Mouse (Mus musculus) heart, postnatal 36 days (tissue): ENCODE measurements around the gene Npff. TPM values are rescaled to one million over a fixed set of nuclear protein-coding genes. Genes with fewer than 3 reads are reported as not detected.

Experiments
- DNase-seq, 2 experiments: peaks; one replicate each; pipeline ENCODE4 v3.0.0; 2021 to 2022
- intact Hi-C: fragments of 180-260 bp; cut with DNase I; formaldehyde crosslinking; loops from one replicate; pipeline ENCODE4 v1.15.1; 2025
- total RNA-seq, 2 experiments: library from RNA; stranded (reverse); gene quantifications; 2 replicates each; pipeline ENCODE4 v1.2.3; 2021

Npff gene
- total RNA-seq: 1 to 10 TPM in 1 of 2 experiments, under 1 TPM in 1; 0.89 to 1.4 TPM

DNA sequence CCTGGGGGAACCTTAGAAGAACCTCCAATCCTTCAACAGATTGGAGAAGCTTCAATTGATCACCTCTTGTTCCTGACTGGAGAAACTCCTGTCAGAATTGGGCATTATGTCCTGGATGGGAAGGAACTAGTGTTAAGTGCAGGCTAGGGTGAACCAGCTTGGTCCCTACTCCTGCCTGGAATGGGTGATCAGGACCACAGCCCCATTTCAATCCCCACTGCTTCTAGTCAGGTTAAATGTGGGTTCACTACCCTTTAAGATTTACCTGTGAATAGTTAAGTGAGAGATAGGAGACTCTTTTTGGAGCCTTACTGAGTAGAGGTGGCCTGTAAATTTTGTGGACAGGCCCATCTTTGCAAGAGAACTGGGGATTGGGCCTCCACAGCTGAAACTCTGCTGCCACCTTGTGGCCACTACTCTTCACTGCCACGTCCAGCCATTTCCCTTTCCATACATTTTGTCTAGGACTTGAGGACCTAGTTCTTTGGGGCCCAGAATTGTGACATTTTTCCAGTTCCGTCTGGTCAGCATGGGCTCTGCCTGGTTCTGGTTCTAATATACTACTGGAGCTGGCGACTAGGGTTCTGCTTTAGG lies at the start of gene Npff:
Gene Npff, minus strand, starts transcription at position 51 of the 594 bp plus-strand sequence.
- intact Hi-C loops: loop anchor here (2.0 kb wide), 1 partner anchor 58 kb away; no protein-coding TSS in a partner anchor
- DNase-seq: peak; percentile 75 to 81

DNA sequence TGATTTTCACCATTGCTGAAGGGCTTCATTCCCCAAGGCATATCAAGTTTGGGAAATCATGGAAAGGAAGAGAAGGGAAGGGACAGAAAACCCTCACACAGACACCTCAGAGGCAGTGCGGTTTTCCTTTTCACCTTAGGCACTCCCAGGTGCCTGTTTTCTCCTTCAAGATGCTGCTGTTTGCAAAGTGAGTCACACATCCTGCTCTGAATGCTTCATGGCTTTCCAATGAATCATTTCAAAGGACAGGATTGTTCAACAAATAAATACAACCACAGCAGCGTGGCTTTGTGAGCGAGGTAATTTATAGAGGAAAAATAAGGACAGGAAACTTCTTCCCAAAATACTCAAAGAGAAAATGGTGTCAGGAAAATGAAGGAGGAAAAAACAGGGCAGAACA lies 47.3 kb upstream of the Npff start:
- intact Hi-C loops: no loop called here
- no peak for DNase-seq

DNA sequence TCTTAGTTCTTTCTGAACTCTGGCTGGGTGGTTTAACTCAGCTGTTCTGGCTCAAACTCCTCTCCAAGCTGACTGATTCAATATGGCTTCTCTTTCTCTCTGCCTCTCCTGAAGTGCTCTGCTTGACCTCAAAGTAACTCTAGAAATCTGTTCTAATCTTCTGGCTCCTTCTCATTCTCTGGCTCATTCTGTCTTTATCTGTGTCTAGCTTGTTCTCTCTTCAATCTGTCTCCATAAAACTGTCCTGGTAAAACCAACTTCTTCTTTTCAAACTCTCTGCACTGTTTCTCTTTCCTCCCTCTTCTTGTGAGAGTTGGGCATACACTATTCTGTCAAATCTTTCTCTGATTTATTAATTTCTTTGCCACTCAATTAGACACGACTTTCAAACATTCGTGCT lies 43.1 kb upstream of the Npff start:
- intact Hi-C loops: no loop called here
- DNase-seq: no peak

DNA sequence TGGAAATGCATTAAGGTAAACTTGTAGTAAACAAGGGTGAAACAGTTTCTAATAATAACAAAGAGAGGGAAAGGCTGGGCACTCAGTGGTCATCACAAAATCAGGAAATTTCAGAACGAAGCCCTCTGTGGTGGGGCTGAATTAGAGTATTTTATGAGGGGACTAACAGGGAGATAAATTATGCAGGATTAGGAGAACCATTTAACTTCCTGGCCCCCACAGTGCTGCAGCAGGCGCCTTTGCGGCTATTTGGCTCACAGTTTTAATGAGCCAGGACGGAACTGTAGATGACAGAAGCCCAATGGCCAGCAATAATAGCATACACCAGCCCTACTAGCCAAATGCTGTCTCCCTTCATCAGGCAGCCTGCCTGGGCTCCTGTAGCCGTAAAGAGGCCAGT lies 38.9 kb upstream of the Npff start:
- intact Hi-C loops: no loop called here

DNA sequence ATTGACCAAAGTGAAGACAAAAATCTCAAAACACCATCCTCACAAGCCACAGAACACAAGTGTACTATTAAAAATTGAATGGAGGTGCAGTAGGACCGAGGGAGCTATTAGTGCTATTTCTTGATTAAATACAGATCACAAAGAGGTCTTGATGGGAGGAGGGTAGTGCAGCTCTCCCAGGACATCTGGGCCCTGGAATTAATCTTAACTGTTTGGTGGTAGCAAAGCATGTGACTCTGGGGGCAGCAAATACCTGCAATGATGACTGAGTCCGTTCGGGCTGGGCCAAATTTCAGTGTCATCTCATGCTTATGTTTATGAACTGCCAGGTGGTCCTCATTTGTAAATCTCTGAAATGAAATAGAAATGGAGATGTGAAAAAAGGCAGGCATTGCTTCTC lies 38.3 kb upstream of the Npff start:
- no peak for DNase-seq
- intact Hi-C loops: no loop called here

More for the DNA sequence above, 38.9 kb upstream of the Npff start:
- DNase-seq: no peak

DNA sequence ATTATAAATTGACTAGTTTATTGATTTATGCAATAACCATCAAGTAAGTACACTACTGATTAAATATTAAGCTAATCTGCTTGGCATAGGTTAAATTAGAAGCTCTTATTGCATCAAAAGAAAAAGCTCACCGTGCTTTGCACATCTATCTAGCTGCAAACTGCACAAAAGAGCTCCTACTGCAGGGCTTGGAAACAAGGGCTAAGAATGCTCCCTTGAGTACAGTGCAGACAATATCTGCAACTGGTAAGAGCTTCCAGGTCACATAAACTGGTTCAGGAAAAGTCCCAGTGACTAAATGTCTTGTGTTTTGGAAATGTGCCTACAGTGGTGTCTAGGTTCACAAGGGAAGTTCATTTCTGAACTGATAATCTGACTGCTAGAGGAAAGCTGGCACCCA lies 37.7 kb upstream of the Npff start:
- intact Hi-C loops: no loop called here

DNA sequence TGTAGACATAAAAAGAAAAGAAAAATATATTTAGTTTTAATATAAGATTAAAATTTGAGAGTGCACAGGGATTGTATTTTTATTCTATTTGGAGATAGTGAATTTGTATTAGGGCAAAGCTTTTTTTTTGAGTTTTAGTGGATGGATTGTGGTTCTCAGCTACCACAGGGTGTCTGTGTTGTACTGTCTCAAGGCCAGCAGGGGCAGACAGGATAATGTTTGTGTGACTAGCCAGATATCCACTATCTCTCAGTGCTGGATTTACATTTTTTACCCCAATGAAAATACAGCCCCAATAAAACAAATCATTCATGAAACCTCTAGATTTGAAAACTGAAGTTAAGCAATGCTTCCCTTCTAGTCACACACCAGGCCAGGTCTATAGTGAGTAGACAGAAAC lies 32.8 kb upstream of the Npff start:
- intact Hi-C loops: loop anchor here (5.0 kb wide), 1 partner anchor 110 kb away; no protein-coding TSS in a partner anchor
- DNase-seq: no peak

More for the DNA sequence above, 37.7 kb upstream of the Npff start:
- DNase-seq: no peak

DNA sequence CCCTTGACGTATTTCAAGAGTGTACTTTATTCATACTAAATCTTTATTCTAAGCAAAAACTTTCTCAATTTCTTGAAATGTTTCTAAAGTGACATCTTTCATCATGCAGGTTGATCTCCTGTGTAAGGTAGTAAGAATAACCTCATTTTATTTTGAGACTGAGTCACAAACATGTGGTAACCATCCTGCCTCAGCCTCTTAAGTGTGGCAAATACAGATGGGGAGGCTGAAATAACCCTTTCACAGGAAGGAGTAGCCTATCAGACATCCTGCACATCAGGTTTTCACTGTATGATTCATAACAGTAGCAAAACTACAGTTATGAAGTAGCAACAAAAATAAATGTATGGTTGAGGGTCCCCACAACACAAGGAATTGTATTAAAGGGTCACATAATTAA lies 30.8 kb upstream of the Npff start:
- intact Hi-C loops: loop anchor here (5.0 kb wide), 1 partner anchor 112 kb away; no protein-coding TSS in a partner anchor
- no peak for DNase-seq

DNA sequence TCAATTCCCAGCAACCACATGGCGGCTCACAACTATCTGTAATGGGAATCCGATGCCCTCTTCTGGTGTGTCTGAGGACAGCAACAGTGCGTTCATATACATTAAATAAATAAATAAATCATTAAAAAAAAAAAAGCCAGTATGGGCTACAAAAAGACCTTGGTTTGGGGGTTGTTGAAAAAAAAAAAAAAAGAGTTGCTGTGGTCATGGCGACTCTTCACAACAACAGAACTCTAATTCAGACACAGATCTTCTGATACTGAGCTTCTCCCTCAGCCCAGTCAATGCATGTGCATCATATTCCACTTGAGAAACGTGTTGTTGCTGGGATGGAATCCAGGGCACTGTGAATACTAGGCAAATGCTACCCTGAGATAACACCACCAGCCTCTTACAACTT lies 27.9 kb upstream of the Npff start:
- intact Hi-C loops: no loop called here
- DNase-seq: no peak

DNA sequence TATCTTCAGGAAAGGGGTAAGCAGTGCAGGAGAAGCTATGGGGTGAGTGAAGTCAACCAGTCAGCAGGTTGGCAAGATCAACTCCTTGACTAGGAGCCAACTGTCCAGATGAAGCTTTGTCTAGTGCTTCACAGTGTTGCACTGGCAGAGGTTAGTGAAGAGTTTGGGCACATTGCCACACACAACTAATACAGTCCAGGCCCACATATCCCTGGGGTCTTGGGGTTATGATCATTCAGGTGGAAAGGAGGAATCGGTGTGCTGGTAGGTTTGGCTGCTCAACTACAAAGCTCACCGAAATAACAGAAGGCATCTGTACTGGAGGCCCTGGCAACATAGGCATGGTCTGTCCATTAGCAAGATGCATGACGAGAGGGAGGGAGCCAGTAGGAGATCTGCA lies 22.7 kb upstream of the Npff start:
- intact Hi-C loops: no loop called here
- DNase-seq: peak; percentile 21 to 43

DNA sequence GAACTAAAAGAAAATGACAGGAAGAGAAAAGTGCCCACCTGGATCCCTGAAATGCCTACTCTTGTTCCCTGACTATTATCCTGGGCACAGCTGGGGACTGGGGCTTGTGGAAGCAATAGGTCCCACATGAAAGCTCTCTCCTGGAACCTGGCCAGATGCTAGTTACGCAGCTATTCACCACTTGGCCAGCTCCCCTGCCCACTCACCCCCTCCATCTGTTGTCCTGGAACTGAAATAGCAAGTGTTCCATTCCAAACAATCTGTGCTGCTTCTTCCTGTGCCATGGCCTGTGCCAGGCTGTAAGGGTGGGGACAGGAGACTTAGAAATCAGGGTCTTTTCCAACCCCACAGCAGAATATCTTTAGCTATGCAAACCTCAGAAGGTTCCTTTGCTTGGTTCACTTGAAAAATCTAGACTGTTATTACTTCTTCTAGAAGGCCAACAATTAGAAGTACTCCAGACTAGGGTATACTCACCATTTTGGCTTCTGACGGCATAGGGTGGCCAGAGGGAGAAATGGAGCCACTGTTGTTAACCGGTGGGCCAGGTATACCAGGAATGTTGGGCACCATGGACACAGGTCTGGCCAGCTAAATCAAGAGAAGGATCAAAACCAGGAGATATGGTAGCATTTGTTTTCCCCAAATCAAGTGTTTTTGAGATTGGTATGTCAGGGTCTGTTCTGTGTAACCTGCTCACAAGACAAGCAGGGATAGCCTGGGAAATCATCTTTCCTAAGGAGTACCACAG lies 22.1 kb upstream of the Npff start:
- intact Hi-C loops: no loop called here
- DNase-seq: peak; percentile 54 to 64

DNA sequence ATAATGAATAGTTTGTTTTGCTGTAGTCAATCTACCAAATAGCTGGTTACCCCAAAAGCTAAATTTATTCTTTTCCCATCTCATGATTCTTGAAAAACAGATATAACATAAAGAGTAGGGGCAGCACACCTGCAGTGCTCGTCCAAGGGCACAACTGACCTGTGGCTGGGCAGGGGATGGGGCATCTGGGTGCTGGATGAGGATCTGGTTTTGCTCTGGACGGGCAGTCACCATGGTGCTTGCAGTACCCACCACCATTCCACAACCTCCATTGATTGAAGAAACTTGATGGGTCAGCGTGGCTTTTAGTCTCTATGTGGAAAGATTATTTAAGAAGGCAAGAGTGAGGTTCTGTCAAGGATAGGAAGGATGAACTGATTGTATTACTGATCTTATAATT lies 21.5 kb upstream of the Npff start:
- intact Hi-C loops: no loop called here
- no peak for DNase-seq

DNA sequence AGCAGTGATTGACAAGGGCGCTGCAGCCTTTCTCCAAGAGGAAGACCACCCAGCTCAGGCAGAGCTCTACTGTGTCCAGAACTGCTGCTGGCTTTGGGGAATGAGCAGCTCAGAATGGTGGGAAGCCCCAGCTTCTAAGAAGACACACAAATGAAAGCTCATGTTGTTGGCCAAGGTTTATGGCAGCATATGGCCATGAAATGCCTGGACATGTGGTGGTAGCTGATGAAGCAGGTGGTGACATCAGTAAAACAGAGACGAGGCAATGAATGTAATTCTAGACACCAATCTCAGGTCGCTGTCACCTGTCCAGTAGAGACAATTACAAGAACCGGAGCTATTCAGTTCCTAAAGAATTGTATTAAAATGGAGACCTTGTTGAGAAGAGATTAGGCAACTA lies 20.1 kb upstream of the Npff start:
- DNase-seq: no peak
- intact Hi-C loops: no loop called here

DNA sequence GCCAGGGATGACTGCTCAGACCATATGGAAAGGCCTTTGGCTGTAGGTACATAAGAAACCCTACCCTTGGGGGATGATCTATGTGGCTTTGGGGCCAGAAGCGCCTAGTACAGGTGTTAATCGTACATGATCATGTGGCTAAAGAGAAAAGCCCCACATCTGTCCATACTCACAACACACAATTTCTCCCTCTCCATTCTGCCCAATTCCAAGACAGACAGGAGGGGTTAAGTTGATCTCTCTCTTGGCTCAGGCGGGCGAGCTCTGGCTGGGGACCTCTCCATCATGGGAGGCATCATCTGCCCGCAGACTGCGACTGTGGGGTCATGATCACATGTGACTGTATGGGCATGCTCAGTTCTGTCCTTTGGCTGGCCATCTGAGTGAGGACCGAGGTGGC lies 9.2 kb upstream of the Npff start:
- DNase-seq: no peak
- intact Hi-C loops: no loop called here

DNA sequence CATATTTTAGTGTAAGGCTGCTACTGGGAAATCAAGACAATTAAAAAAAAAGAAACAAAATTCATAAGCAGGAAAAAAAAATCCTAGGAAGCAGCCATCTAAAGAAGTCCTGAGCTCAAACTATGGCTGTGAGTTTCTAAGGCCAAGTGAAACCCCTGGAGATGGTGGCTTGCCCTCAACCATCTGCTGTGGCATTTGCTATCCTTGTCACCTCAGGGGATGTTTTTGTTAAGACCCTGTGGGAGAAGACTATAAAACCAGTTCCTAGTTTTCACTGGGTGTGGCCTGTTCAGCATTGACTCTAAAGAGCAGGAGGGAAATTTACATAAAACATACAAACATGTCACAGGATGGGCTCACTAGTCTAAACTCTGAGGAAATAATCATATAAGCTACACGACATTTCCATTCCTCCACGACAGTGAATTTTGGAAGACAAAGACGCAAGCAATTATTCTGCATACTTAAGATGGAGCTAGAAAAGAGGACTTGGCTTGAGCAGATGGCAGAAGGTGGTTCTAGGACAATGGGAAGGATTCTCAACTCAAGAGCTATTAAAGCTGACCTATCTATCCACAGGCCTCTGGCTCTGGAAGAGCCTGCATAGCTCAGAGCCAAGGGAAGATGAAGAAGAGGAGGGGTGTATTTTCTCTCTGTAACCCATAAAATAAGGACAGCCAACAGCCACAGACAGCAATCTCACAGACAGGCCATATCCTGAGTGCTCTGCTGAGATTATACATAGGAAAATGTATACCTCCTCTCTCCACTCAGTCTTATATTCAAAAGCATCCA lies 7.6 kb upstream of the Npff start:
- intact Hi-C loops: no loop called here

DNA sequence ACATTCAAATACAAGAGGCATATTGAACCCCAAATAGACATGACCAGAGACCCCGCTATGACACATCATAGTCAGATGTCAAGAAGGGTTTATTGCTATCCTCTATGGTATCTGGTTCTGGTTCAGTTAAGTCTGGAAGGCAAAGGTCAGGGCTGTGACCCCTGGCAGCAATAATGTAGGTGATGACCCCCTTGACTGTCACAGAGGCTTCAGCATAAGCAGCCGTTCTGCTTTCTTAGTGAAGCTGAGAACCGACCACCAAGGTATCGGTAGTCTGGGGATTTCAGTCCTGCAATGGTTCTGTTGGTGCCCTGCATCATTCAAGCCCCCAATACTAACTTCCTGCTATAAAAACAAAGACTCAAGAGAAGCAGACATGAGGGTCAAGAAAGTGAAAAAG lies 6.8 kb upstream of the Npff start:
- intact Hi-C loops: no loop called here
- no peak for DNase-seq

More for the DNA sequence above, 7.6 kb upstream of the Npff start:
- DNase-seq: no peak

DNA sequence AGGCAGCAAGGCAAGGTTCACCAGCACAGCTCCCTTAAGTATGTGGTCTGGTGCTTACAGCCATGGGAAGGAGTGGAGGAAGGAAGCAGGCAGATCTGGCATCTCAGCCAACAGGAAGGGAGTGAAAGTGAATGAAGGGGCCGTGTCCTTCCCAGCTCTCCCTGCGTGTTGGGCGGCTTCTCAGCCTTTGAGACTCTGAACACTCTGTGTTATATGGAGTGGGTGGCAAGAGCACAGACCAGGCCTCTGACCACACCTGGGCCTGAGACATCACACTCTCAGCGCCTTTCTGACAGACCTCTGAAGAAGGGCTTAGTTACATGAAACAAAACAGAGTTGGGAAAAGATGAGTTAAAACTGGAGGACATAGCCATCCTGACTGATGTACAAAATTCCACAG lies 5.8 kb upstream of the Npff start:
- intact Hi-C loops: no loop called here
- DNase-seq: no peak

DNA sequence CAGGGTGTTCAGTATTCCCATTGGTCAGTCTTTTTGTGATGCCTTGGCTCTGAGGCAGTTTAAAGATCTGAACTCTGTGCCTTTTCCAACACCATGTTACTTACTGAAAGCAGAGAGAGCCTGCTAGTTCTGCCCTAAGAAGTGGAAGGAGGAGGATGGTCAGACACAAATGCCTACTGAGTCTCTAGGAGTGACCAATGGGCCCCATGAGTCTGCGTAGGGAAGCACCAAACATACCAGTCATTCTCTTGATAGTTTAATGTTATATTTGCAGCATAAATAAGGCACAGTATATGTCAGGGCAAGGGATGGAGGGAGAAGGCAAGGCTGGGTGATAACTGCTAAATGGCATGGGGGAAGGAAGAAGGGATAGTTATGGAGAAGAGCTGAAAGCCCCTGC lies 3.7 kb upstream of the Npff start:
- no peak for DNase-seq
- intact Hi-C loops: no loop called here

DNA sequence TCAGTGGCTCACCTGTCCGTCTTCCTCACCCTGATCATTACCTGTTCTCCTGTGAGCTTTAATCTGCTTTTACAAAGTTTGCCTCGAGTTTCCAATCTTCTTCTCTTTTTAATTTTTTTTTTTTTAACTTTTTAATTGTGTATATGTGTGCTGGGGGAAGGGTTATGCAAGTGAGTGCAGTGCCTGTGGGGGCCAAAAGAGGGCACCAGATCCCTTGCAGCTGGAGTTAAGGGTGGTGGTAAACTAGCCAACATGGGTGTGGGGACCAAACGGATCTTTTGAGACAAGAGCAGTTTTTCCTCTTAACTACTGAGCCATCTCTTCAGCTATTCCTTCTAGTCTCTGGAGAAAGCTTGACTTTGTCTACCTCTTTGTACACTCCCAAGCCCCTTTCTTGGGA lies 3.2 kb upstream of the Npff start:
- no peak for DNase-seq
- intact Hi-C loops: no loop called here

DNA sequence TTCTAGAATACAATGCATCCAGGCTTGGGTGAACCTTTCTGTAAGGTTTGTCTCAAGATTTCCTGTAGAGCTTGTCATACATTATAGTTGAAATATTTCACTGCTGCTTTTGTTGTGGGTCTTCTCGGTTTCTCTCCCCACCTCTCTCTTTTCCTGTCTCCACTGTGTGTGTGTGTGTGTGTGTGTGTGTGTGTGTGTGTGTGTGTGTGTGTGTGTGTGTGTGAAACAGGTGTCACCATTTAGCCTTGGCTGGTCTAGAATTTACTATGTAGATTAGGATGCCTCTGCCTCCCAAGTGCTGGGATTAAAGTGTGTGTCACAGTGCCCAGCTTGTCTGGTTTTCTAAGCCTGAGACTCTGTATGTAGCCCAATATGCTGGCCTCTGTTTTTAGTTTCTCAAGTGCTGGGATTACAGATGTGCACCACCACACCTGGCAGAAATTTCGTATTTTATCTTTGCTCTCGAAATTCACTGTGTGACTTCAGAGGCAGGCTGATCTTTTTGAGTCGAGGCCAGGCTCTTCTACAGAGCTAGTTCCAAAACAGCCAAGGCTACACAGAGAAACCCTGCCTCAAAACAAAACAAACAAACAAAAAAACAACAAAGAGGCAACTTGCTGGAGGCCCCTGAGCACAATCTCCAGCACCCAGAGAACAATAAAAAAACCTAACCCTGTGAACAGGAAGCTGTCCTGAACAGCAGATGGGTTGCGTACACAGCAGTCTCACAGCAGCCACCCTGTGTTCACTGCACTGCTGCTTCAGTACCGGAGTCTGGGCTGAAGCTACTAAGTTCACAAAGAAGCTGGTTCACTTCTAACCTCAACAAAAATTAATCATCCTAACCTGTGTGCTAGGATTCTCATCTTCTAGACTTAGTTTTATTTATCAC lies 1.6 kb upstream of the Npff start:
- intact Hi-C loops: no loop called here

DNA sequence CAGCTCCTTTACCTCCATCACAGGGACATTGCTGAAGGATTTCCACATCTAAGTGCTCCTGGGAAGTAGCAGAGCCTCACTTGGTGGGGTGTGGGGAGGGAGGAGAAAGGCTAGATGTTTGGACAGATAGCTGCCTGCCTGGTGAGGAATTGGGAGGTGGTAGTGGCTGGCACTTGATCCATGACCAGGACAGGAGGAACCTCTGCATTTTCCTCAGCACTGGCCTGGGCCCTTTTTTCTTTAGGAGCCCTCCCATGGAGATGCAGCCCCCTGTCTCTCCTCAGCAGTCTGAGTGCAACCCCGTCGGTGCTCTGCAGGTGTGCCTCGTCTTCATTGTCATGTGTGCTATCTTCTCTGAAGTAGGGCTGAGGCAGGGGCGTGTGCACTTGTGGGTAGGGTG lies 3.3 kb downstream of the Npff start:
- DNase-seq: no peak
- intact Hi-C loops: no loop called here

More for the DNA sequence above, 1.6 kb upstream of the Npff start:
- DNase-seq: no peak
